Mouse (Mus musculus) layer of hippocampus, postnatal 25 days (tissue): ENCODE measurements around the gene Vsx2. TPM values are rescaled to one million over a fixed set of nuclear protein-coding genes. Genes with fewer than 3 reads are reported as not detected.
A peak's percentile ranks its signal among the peaks of the same experiment; 100 is the strongest.

Experiments
- DNase-seq, 2 experiments: peaks; one replicate each; pipeline ENCODE4 v3.0.0; 2022; ENCODE audit warnings: mixed read lengths in 2 of 2, low spot score in 1 of 2; ENCODE audit errors: extremely low spot score in 1 of 2
- total RNA-seq, 2 experiments: library from RNA; stranded (reverse); gene quantifications; 2 replicates each; pipeline ENCODE4 v1.2.3; 2021

Vsx2 gene
- total RNA-seq, 2 experiments from 2014 or later, result 0.12 to 0.22 TPM

DNA sequence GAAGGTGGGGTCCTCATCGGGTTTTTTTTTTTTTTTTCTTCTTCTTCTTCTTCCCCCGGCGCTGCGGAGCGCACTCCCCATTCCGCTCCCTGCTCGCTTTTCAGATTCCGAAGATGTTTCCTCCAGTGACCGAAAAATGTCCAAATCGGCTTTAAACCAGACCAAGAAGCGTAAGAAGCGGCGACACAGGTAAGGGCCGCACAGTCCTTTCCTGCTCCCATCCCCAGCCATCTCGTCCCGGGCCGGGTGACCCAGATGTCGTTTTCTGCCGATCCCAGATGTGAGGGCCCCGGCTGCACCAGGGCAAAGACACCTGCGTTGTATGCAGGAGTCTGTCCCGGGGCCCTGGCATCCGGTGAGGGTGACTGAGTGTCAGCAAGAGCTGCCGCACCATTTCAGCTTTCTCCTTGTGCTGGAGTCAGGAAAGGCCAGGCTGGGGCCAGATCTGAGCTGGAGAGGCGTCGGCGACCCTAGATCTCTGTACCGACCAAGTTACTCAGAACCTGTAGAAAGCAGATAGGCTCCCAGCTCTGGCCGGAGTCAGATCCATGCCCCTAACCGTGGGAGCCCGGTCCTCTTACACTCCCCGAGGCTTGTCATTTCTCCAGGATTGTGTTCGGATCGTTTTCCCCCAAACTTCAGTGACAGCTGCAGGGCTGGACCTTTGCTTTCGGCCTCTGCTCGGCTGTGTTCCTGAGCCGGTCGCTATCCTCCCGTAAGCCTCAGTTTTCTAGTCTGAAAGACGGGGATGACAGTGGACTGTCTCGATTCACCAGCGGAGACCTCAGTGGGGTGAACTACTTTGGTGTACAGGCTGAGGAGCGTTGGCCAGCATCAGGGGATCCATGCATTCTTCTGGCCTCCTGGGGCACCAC is 2.1 kb downstream of the Vsx2 start:
- DNase-seq, result no peak

DNA sequence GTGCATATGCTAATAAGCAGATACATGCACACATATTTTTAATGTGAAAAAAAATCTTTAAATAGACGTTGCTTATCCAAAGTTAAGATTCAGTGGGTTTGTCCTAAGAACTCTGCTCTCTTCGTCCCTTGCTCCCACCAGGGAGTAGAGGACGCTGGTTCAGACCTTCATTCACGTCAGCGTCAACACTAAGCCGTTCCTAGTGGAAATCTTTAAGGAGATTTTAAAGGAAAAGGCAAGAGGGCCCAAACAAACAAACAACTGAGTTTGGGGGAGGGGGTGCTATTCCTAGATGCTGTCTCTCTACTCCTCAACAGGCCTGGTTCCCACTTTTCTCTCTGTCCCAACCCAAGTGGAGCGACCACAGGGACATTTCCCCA is 2.8 kb downstream of the Vsx2 start:
- no peak for DNase-seq

DNA sequence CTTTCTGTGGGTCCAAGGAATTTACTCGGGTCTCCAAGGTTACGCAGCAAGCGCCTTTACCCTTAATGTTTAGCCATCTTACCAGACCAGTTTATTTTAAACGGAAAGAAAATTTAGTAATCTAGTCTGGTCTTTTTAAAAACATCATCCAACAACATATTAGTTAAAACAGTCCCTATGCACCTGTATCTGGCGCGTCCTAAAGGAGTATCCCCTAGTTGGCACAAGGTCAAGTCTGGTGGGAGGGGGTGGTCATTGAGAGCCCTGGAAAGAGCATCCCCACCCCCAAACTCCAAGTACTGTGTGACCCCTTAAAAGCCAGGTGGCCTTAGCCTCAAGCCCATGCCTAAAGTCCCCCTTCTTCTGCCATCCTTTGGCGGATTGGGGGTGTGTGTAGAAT is 3.5 kb downstream of the Vsx2 start:
- DNase-seq, result no peak

DNA sequence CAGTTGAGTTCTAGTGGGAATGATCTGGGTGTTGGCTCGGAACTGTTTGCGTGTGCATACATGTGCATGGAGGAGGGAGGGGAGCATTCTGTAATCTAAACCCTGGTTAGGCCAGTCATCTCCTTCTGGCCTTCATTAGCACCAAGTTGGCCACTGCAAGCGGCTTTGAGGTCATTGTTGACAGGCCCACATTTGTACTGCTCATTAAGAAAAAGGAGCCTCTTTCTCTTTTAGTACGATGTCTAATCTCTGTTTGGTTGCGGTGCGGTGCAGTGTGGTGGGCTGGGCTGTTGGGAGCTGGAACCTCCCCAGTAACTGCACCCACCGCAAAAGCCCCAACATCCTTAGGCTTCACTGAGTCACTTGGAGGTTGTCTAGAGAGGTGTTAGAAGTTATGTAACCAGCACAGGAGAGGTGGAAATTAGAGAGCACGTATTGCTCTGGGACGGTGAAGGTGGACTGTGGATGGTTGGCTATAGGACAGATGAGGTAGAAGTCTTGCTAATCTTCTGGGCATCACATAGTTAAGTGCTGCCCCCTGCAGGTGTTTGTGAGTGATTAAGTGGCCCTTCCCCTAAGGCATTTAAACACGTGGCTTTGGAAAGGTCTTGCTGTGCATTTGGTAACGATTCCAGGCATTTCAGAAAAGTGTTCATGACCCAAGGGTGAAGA is 8.3 kb downstream of the Vsx2 start:
- no peak for DNase-seq

DNA sequence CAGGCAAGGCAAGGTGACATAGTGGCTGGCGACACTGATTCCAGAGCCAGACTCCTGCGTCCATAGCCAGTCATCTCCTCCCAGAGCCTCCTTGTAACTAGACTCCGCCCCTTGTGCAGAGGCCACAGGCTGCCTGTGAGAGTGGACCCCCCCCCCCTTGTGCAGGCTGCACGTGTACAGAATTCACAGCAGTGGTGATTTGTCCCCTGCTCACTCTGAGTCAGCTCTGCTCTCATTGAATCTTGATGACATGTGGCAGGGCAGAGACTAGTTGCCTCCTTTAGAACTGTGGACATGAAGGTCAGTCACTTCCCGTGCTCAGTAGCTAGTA is 8.8 kb downstream of the Vsx2 start:
- no peak for DNase-seq

DNA sequence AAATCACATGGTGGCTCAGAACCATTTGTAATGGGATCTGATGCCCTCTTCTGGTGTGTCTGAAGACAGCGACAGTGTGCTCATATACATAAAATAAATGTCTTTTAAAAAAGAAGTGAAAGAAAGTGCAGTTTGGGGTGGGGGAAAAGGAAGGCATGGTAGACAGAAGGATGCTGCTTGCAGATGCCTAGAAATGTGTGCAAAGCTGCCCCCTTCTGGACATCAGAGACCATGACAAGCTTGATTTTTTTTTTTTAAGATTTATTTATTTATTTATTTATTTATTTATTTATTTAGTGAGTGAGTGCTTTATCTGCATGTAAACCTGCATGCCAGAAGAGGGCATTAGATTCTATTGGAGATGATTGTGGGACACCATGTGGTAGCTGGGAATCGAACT is 11.7 kb downstream of the Vsx2 start:
- no peak for DNase-seq

DNA sequence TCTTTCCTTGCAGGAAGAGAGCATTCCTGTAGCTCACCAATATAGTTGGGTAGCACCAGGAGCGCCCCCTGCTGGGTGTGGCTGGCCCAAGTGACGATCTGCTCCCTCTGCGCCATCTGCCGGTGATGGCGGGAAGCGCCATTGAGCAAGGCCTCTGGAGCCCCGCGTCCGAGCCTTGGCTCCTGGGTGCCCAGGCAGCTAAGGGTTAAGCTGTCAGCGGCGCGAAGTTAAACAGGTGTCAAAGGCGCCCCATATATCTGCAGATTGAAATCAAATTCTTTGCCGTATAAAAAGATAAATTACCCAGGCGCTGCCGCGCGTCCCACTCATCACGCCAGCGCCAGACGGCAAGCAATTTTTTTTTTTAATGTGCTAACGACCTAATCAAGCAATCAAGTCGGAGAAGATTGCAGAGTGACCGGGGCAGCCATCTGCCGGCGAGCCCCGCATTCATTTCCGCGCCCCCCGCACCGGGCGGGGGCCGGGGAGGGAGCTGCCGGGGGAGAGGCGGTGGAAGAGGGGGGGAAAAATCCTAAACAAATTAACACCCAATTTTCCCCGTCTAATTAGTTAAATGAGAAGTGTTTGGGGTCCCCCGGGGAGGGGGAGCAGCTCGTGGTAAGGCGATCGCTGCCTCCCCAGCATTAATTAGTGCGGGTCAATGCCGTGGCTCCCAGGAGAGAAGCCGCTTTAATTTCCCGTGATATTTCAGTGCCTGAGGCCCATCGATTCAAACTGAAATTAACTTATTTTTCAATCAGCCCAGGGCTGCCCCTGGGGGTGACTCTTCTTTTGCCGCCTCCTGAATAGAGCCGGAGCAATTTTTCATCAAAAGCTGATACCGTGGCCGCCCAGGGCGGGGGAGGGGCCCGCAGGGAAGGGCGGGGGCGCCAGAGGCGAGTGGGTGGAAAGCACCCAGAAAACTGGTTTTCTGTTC is 20.5 kb downstream of the Vsx2 start:
- DNase-seq, result peak; percentile 99 to 100

DNA sequence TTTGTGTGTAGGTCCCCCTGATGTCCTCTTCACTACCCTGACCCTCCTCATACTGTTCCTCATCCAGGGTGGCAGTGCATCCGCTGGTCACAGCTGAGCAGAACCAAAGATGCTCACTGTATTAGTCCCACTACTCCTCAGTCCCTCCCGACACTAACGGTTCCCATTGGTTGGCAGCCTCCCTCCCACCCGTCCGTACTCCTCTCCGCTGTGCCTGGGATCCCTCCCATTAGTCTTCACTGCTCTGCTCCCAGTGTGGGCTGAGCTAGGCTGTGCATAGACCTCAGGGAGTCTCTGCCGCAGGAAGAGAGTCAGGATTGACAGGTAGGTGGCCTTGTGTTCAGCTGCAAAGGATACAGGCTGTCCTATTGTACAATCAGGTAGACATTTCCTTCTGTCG is 28.8 kb downstream of the Vsx2 start:
- DNase-seq, result no peak

DNA sequence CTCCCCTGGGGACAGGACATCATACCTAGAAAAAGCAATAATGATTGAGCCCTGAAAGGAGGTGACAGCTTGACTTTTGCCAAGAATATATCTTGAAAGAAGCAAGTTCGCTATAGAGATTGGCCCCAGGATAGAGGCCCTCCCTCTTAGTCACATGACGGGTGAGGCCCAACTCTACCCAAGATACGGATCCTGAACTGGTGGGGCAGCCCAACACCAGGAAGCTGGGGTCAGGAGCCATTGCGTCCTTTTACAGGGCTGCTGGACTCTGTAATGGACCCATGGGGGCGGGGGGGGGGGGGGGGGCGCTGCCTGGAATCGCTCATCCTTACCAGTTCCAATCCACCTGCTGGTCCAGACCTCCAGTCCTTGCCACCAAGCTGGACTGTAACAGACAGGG is 34.4 kb downstream of the Vsx2 start:
- DNase-seq, result no peak

DNA sequence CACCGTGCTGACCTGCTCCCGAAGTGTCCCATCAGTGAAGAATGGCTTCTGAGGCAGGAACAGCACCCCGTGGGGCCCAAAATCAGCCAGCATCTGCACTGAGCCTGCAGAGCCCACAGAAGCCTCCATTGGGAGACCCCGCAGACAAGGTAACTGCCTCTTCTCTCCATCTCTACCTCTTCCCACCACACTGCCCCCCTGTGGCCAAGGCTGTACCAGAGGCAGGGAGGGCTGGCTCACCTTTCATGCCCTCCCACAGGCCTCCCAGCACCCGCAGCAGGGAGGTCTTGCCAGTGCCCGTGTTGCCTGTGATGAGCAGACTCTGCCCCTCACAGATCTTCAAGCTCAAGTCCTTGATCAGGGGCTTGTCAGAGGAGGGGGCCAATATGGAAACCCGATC is 36.3 kb downstream of the Vsx2 start:
- DNase-seq, result peak in 1 of 2 experiments; percentile 31

DNA sequence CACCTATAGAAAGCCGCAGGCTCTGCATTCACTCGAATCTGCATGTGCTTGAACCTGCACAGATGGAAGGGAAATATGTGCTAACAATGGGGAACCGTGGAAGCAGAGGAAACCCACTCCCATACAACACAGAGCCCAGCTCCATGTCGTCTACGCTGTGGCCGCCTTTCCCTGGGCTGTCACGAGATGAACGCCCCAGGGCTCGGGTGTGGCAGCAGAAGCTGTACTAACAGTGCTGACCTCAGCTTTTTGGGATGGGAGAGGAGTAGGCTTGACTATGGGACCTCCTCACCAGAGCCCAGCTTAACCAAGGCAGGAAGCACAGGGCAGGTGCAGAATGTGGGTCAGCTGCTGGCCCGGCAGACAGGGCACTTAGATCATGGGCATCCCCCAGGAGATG is 42.2 kb downstream of the Vsx2 start:
- DNase-seq, result no peak

DNA sequence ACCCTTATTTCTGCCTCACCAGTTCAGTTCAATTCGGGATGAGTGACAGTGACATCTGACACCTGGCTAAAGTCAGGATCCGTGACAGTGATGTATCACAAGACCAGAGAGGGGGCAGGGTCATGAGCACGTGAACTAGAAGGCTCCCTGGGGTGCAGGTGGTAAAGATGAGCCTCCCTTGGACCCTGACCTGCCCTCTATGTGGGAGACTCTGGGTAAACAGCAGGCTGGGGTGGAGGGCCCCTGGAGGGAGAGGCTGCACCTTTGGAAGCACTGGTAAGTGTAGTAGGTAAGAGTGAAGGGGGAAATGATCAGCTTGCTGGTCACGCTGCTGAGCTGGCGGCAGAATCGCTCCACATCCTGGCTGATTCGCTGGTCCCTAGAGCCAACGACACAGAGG is 43.0 kb downstream of the Vsx2 start:
- no peak for DNase-seq

DNA sequence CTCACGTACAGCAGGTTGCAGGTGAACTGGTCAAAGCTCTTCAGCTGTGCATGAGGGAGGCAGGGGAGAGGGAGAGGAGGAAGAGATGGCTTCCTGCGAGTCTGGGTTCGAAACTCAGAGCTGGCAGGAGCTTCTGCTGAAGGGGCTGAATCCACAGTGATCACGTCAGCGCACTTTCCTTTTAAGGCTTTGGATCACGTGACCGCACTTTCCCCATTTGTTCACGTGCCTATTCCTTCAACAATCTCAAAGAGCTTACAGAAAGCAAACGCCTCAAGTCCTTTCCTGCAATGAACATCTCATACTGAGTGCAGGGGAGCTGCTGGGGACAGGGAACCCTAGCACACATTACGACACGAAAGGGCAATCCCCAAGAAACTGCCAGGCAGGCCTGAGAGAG is 44.4 kb downstream of the Vsx2 start:
- no peak for DNase-seq

DNA sequence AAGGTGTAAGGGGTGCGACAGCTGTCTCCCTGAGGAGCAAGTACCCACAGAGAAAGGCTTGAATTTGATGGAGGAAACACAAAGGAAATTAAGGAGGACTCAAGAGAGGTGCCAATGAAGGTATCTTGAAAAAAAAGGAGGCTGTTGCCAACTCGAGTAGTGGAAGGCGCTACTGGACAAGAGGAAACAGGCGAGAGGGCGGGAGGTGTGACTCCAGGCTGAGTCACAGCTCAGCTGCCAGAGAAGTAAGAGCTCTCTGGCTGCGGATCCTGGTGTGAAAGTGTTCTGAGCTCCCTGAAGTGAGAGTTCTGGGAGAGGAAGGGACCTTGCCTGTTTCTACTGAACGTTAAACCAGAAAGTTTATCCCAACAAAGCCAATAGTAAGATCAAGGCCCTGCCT is 45.0 kb downstream of the Vsx2 start:
- DNase-seq, result no peak

DNA sequence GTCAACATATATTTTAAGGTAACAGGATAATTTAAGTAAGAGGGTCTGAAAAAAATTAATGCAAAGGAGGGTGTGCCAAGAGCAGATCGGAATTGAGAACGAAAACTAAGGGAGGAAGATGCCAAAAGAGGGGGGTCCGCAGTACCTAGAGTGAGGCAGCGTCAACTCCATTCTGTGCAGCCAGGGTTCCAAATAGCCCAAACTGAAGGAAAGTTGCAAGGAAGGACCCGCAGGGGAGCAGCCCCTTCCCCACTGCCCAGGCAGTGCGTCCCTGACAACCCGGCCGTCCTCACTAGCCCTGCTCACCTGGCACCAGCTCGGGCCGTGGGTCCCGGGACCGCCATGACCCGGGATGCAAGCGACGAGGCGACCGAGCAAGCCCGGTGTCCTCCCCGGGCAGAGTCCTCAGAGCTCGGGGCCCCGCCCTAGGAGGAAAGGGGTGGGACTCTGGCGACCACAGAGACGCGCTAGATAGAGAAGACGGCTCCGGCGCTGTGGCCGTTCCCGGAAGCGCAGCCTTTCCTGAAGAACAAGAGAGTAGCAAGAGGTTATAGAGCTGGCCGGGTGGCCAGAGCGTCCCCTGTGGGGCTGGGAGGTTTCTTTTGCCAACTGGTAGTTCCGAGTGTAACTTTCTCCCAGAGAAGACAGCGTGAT is 47.5 kb downstream of the Vsx2 start, which contains the start of gene Abcd4:
Gene Abcd4 (minus strand): TSS at position 437 of the 654 bp plus-strand sequence.
- DNase-seq, result peak; percentile 74 to 76

DNA sequence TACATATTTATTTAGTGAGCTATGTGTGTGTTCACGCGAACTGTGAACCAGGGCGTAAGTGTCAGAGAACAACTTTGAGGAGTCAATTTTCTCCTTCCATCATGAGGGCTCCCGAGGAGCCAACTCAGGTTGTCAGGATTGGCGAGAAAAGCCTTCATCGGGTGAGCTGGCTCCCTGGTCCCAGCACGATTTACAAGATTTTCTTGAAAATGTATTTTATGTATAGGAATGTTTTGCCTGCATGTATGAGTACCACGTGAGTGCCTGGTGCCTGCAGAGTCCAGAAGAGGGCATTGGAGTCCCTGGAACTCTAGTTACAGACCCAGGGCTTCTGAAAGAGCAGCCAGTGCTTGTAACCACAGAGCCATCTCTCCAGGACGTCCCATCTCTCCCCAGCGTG is 48.1 kb downstream of the Vsx2 start:
- no peak for DNase-seq

DNA sequence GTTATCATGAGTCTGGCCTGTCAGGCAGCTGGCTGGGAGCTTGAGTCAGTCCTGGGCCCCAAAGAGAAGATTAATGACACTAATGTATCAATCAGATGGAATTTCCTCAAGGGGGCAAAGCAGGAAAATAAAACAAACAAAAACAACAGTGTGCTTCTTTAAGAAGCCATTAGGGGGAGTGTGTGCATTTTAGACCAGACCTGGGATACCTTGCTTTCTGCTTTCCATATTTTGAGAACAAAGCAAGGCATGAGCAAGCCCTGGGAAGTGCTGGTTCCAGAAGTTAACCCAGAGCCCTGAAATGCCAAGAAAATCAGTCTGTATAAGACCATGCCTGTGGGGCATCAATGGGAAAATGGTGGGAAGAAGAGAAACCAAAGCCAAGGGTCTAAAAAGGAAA is 51.4 kb downstream of the Vsx2 start:
- no peak for DNase-seq

DNA sequence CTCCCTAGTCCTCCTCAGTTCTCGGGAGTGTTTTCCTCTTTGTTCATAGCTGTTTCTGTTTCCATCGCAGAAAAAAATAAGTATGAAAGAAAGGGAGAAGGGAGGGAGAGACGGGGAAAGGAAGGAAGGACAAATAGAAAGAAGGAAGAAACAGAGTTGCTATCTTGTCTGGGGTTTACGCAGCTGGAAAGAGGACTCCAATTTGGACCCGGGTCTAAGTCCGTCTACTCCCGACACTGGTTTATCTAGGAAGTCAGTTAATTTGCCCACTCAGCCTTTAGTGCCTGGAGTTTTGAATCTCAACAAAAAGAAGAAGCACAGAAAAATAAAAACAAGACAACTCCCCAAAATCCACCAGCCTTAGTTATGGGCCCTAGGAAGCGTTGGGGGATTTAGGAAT is 55.0 kb downstream of the Vsx2 start:
- no peak for DNase-seq

DNA sequence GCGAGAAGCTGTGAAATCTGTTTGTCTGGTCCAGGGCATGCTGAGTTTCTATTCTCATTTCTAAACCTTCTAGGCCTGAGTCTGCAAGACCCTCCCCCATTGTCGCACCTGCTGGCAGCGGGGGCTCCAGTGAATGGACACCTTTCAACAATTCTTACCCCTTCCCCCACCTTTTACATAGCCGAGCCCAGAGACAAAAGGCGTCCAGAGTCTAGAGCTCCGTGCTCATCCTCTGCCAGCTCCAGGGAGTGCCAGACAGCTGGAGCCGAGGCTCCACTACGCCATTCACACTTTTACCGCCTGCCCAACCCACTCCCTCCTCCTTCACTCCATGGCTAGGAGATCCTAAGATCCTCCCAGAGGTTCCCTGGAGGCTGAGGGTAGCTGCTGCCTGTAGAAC is 55.6 kb downstream of the Vsx2 start:
- DNase-seq, result no peak

DNA sequence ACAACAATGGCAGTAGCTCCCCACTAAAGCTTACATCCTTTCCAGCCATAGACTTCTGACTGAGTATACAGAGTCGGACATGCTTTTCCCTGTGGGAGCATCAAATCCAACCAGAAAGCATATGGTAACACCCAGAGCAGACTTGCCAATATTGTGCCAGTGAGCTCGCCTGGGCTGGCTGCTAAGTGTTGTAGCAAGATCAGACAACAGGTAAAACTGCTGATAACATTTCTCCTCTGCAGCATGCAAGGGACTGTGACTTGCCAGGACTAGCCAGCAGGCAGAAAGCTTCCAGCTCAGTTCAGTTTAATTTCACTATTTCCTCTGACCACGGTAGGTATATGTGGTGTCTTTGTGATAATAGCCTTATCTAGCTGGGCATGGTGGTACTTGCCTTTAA is 62.3 kb downstream of the Vsx2 start:
- no peak for DNase-seq

DNA sequence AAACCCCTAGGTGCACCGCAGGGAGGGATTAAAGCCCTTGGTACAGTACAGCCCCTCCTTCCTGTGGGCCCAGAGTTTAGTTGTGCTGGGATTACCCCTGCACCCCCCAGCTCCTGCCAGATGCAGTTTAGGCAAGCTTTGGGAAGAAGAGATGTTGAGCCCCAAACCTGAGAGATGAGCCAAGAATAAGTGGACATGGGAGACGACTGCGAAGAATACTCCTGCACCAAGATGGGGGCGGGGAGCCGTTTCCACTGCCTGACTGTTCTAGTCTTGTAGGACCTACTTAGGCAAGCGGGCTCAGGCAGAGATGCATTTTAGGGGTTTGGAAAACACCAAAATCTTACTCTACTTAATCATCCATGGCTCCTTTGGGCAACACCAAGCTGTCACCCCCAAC is 70.7 kb downstream of the Vsx2 start:
- no peak for DNase-seq
